Mouse (Mus musculus) right cerebral cortex, postnatal 10 days (tissue): Measurements from ENCODE around the gene Pnpla1.
"Not testable (repeated sequence)": the region's sequence is repeated elsewhere in the genome, so short reads cannot be mapped to it uniquely, and the experiment has no call there.

Experiments used
- DNase-seq, 2 experiments: peaks; one replicate each; pipeline ENCODE4 v3.0.0; 2021; ENCODE audit warnings: low spot score in 2 of 2

The Pnpla1 gene

DNA sequence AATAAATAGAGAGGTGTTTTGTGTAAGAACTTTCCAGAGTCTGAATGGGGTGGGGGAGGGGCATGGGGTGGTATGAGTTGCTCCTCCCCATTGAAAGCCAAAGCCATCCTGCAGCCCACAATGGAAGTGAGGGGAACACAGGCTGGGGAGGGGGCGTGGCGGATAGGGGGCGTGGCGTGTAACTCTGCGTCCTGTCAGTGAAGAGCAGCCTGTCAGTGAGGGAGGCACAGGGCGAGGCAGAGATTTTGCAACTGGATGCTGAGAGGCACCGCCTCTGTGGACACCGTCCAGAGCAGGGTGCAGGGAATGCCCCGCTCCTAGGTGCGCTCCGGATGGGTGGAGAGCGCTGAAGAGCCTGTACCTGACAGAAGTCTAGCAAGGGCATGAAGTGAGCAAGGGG lies at the start of gene Pnpla1:
TSS of gene Pnpla1 (plus strand) at position 207 of the 400 bp plus-strand sequence.
- DNase-seq: no peak

DNA sequence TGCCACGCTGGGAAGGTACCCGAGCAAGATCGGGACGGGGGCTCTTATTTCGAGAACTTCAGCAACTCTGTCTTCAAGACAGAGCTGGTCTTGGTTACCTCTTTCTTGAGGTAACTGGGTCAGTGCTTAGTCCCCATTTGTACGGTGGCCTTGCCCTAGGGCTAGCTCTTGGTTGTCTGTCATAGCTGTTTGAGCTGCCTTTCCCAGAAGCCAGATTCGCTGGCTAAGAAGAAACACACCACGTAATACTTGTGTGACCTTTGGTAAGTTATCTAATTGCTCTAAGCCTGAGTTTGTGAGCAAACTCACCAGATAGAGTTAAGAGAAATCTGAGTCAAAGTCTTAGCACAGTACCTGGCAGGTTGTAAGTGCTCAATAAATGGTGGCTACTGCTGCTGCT lies 49.5 kb upstream of the Pnpla1 start:
- DNase-seq: no peak

DNA sequence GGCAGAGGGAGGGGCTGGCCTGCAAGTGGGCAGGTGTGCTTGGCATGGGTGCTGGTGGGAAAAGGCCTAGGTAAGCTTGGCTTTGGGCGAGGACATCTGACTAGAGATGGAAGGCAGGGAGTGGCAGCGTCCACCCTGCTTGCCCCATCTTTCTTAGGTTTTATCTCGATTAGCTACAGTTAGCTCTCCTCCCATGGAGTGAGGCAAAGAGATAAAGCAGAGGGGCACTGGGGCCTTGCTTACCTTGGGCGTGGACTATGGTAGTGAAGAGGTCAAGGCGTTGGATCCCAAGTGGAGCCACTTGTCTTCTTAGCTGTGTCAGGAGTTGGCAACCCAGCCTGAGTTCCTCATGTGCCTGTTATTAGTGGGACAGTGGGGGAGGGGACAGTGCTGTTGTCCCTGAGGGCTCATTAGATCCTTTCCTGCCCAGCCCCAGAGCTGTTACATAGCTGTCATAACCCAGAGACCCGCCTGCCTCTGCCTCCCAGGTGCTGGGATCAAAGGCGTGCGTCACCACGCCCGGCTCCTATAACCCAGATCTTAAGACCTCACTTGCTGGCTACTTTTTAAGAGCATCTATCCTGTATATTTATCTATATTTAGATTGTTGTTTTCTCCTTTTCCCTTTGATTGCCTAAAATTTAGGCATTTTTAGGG lies 48.9 kb upstream of the Pnpla1 start:
- DNase-seq: no peak

DNA sequence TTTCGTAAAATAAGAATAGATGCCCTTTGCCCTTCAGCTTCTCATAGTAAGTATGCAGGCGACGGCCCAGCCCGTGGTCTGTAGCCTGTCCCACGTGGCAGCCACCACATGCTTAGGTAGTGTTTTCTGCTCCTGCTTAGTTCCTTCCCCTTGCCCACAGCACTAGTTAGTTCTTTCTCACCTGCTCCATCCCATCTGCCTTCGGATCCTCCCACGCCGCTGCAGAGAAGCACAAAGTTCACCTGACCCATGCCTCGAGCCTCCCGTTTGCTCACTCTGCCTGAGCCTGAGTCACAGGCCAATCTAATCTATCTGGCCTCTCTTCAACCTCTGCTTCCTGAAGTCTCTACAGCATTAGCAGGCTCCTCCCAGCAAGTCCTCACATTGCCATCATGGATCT lies 45.9 kb upstream of the Pnpla1 start:
- no peak for DNase-seq

DNA sequence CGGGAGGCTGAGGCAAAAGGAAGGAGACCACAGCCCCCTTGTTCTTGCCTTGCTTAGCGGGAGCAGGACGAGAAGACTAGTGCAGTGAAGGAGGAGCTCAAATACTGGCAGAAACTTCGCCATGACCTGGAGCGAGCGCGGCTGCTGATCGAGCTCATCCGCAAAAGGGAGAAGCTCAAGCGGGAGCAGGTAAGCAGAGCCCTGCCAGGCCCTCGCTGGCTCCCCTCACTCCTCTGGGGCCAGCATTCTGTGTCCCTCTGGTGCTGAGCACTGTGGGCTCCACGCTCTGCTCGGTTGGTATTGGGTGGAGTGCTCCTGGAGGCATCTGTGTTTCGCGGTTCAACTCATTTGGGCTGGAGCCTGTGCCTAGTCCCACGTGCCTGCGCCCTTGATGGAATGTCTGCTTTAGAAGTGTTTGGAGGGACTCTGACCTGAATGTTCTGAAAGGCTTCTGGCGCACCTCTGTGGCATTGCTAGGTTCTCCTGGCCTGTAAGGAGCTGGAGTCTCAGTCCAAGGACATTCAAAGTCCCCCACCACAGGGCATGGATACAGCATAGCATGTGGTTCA lies 43.6 kb upstream of the Pnpla1 start:
- no peak for DNase-seq

DNA sequence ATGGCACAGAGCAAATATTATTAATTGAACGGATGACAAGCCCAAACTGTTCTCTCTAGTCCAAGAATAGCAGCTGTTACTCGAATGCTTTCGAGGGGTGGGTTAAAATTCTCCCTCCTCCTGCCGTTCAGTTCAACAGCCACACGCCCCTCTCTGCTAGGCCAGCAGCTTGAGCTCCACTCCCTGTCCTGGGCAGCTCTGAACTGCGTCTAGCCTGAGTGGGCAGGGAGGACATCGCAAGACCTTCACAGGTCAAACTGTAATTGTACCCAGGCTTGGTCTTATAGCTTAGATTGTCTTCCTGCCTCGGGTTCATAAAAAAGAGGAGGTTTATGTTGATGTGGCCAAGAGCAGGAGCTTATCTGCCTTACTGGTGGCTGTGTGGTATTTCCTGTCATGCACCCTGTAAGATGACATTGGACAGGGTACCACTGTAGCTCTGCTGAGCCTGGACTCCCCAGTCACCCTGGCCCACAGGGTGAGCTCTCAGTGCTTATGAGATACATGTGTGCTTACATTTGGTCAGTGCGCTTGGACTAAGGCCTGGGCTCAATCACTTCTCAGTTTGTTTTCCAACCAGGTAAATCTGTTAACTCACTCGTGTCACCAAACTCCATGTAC lies 42.7 kb upstream of the Pnpla1 start:
- DNase-seq: no peak

DNA sequence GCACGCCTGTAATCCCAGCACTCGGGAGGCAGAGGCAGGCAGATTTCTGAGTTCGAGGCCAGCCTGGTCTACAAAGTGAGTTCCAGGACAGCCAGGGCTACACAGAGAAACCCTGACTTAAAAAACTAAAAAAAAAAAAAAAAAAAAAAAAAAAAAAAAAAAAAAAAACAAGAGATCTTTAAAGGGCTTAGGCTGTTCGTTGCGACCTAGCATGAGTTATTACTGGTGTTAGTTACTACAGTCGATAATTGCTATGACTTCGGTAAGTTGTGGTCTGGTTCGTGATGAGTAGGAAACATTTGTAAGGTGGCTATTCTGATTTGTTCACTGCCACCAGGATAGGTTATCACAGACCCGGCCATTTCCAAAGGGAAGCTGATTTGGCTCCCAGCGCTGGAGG lies 41.9 kb upstream of the Pnpla1 start:
- DNase-seq: not testable (repeated sequence)

DNA sequence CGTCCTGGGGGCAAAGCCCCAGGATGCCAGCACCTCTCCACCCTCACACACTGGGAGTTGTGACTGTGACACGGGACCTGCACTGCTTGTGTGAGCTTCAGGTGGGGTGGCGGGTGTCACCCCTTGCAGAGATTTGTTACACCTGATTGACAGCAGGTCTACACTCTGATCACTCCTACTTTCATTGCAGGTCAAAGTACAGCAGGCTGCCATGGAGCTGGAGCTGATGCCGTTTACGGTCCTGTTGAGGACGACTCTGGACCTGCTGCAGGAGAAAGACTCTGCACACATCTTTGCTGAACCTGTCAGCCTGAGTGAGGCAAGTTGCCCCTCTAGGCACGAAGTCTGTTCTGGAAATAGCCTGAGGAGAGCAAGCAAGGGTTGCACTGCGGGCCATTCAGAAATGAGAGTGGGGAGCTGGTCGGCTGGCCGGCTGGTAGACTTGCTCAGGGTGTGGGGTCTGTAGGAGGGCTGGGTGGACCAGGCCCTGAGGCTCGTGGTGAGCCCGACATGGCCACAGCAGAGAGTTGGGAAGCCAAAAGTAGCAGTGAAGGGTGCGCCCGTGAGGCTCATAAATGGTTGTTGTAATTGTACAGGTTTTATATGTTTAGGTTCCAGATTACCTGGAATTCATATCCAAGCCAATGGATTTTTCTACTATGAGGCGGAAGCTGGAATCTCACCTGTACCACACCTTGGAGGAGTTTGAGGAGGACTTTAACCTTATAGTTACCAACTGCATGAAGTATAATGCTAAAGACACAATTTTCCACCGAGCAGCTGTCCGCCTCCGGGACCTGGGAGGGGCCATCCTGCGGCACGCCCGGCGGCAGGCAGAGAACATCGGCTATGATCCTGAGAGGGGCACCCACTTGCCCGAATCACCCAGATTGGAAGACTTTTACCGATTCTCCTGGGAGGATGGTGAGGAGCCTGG lies 41.1 kb upstream of the Pnpla1 start:
- DNase-seq: no peak

DNA sequence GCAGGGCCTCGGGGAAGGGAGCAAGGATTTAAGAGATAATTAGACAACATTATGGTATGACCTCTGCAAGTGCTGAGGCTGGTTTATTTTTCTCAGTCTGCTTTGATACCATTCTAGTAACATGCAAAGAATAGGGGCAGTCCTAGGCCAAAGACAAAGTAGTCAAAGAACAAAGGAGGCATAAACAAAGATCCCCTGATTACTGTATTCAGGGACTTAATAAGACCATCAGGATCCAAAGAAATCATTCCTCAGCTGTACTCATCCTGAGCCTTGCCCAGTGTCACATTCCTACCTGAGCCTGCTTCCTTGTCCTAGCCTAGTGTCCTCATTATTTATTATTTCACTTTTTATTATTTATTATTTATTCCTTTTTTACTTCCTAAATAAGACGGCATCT lies 38.0 kb upstream of the Pnpla1 start:
- DNase-seq: no peak

DNA sequence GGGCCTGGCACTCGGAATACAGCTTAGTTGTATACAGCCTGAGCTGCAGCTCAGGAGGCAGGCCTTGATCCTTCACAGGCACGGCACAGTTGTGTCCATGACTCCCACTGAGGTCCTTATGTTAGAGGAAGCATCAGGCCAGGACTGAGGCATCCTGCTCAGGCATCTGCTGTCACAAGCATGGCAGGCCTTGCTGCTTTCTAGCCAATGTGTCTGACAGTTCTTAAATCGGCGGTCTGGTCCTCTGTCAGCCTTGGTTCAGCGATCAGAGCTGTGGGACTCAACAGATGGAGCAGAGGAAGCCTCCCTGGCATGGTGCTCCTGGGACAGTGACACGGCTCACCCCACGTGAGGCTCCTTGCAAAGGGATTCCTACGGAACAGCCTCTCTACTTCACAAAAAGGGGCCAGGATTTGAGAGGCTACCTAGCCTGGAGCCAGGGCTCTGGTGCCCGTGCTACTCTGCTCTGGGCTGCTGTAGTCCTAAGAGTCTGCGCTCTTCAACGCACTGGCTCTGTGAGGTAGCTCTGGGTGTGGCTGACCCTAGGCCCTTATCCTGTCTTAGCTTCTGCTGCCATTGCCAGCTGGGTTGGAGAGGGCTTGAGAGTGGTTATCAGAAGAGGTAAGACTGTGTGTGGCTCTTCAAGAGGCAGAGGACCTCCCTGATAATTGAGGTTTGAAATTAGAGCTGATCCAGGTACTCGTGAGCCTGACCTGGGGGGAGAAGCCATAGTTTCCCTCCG lies 35.0 kb upstream of the Pnpla1 start:
- no peak for DNase-seq

DNA sequence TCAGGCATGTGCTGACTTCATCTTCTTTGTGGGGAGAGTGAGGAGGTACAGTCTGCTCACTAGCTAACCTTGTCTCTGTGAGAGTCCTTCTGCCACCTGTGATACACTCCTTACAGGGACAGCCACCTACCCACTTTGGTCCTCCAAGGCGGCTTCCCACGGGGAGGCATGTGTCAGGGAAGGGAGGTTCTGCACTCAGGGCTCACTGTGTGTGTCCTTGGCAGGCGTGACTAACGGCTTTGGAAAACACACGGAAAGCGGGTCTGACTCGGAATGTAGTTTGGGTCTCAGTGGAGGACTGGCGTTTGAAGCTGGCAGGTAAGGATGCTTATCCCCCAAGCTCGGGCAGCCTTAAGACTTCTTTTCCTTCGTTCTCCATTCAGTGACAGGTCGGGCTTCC lies 34.5 kb upstream of the Pnpla1 start:
- DNase-seq: no peak

DNA sequence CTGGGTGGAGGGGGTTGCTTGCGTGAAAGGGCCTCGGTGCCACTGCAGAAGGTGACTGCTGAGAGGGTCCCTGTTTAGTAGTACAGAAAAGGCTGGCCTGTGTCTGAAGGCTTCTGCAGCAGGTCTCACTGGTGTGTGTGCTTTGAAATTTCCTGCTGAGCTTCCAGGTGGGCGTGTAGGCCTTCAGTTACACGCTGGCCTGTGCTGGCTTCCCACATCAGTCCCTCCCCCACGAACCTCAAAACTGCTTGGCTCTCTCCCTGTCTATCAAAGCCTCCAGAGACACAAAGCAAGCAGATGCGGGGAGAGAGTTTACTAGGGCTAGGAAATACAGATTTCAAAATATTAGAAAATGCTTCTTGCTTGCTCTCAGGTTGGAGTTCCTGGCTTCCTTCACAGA lies 33.3 kb upstream of the Pnpla1 start:
- DNase-seq: no peak

DNA sequence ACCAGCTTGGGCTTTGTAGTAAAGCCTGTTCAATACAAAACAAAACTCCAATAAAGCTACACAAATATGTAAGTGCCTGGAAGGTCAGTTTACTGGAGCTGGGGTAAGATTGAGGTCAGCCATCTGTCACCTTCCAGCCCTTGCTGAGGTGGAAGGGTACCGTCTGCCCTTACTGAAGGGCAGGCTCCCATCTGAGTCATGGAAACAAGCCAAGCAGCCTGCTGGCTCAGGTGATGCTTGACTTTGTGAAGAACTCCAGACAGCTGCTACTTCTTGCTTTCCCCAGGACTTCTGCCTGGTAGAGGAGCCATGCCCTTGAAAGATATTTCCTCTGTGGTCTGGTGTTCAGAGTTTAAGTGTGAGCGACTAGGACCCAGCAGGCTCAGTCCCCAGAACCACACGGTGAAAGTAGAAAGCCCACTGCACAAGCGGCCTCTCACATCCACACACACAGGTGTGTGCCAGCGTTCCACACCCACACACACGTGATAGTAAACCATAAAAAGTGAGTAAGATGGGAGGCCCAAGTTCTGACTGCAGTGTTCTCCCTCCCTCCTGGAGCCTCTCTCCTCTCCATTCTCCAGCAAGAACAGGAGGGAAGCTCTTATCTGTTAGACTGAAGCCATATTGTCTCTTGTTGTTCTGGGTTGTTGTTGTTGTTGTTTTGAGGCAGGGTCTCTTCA lies 32.7 kb upstream of the Pnpla1 start:
- DNase-seq: no peak

DNA sequence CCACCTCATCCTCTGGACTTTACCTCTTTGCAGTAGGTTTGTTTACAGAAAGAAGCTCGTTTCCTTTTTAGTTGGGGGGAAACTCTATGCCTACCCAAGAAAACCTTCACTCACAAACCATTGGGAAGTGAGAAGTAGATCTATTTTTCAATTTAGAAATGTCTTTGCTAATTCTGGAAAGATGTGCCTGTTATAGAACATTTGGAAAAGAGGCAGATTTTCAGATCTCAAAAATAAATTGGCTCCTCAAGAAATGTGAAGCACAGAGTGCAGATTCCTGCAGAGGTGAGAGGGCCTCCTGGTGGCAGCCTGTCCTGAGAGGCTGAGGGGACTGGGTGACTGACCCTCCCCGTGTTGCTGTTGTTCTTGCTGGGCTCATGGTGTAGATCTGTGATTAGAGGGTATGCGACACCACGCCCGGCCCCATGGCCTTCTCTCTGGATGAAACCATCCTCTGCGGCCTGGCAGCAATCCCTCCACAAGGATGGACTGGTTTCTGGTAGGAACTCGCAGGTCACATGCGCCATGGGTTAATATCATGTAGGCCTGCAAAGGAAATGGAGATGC lies 30.5 kb upstream of the Pnpla1 start:
- DNase-seq: peak in 1 of 2 experiments; percentile 42

DNA sequence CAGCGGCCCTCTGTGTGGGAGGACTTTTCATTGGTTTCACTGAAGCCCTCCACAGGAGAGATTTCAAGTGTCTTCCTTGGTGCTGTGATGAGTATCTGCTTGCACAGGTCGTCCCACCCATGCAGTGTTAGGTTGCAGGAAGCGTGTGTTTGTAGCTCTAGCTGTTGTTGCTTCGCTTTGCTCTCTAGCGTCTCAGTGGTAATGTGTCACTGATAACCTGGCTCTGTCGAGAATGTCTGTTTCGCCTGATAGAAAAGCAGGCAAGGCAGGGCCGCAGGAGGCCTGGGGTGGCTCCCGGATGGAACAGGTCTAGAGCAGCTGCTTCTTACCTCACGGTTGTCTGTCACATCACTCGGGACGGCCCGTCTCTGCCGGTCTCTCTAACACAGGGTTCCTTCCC lies 29.1 kb upstream of the Pnpla1 start:
- no peak for DNase-seq

DNA sequence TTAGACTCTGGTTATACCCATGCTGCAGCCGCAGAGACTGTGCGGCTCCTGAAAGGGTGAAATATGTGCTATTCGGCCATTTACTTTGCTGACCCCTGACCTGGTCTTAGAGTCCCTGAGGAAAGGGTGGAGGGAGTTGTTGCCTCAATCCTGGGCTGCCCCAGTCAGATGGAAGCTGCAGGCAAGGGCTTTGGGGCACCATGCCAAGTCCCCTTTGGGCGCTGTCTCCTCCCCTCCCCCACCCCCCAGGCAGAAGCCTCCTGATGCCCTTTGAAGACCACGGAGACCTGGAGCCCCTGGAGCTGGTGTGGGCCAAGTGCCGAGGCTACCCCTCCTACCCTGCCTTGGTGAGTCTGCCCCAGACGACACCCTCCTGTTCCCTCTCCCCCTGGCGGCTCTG lies 27.1 kb upstream of the Pnpla1 start:
- no peak for DNase-seq

DNA sequence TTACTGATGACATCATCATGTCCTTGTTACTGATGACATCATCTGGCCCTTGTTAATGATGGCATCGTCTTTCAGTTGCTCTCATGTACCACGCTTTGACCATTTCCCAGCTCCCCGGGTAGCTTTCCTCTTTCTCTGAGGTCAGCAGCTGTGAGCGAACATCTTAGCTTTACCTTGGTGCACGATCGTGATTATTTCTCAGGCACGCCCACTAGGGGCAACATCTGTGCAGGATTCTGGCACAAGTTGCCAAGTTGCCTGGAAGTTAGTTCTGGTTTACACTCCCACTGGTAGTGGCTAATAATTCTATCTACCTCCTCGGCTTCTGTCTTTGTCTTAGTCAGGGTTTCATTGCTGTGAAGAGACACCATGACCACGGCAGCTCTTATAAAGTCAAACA lies 26.2 kb upstream of the Pnpla1 start:
- no peak for DNase-seq

DNA sequence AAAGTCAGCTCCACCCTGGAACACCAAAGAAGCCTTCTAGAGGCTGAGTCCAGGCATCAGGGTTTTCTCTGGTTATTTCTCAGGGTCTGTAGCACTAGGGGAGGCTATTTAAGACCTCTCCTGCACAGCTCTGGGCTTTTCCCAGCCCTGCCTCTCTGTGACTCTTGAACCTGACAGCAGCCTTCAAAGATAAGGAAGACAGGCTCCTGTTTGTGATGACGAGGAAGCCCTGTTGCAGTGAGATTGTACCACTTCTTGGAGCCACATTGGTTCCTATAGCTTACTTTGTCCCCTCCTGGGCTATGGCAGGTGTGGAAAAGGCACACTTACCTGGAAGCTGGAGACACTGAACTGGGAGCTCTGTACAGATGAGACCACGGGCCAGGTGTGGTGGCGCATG lies 25.3 kb upstream of the Pnpla1 start:
- no peak for DNase-seq

DNA sequence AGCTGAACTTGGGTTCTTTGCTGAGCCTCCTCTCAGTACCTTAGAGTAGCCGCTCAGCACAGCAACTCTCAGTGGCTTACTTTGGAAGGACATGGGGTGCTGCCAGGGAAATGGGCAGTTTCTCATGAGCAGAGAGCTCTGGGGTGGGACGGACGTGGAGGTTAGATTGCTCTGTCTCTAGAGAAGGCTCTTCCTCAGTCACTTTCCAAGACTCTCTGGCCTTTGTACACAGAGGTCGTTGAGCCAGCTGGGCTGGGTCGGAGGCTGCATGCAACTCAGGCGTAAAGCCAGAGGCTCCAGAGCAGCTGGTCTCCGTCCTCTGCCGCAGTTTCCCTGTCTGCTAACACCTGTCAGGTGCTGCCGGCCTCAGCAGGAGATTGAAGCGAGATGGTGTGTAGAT lies 23.5 kb upstream of the Pnpla1 start:
- no peak for DNase-seq

DNA sequence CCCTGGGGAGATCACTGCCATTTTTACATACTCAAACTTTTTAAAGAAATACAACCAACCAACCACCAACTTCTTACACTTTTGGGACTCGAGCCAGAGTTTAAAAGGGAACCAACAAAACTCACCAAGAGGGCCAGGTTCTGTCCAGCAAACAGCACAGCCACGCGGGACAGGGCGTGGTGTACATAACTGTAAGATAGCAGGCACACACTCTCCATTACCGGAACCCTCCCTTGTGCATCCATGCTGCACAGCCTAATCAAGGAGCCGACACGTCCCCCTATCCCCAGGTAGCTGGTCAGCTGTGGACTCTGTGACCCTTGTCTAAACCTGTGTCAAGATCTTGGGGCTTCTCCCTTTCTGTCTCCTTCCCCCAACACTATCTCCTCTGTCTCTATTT lies 20.4 kb upstream of the Pnpla1 start:
- no peak for DNase-seq

DNA sequence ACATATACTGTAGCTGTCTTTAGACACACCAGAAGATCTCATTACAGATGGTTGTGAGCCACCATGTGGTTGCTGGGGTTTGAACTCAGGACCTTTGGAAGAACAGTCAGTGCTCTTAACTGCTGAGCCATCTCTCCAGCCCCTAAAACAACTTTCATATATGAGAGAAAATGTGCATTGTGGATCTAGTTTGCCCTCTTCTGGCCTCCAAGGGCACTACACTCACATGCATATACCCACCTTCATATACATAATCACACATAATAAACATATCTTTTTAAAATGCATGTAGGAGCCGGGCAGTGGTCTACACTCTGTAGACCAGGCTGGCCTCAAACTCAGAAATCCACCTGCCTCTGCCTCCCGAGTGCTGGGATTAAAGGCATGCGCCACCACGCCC lies 16.3 kb upstream of the Pnpla1 start:
- DNase-seq: not testable (repeated sequence)
